Mouse (Mus musculus) C2C12 (cell line): Measurements from ENCODE around the gene D430041D05Rik.

ENCODE experiments used
- CEBPB ChIP-seq: IDR thresholded peaks from one replicate; pipeline ENCODE4 v1.6.1; 2011; ENCODE audit warnings: low read depth, mild to moderate bottlenecking, control low read depth, moderate library complexity
- CTCF ChIP-seq: IDR thresholded peaks from one replicate; pipeline ENCODE4 v1.5.1; 2011; ENCODE audit not compliant: control insufficient read depth, insufficient read depth, insufficient read length
- MAX ChIP-seq: IDR thresholded peaks from one replicate; pipeline ENCODE4 v1.6.1; 2011; ENCODE audit warnings: mild to moderate bottlenecking, control low read depth
- MYOD1 ChIP-seq: IDR thresholded peaks from one replicate; pipeline ENCODE4 v1.6.1; 2011; ENCODE audit warnings: low read depth; ENCODE audit not compliant: control insufficient read depth, insufficient read length
- USF1 ChIP-seq: IDR thresholded peaks from one replicate; pipeline ENCODE4 v1.6.1; 2011; ENCODE audit warnings: low read depth, mild to moderate bottlenecking, control low read depth, moderate library complexity

DNA sequence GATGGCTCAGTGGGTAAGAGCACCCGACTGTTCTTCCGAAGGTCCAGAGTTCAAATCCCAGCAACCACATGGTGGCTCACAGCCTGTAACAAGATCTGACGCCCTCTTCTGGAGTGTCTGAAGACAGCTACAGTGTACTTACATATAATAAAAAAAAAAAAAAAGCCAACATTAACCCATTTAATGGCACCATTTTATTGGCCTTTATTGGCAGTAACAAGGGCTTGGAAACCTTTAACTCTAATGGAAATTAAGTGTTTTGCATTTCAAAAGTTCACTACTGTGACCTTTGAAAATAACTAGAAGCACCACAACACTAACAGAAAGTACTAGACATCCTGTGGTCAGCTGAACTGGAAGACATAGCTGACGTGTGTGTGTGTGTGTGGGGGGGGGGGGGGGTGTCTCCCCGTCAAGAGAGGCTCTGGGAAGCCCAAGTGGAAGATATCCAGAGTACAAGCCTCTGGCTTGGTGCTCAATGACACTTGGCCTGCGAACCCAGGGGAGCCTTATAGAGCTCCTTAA, 39.1 kb downstream of the D430041D05Rik start:
- TF ChIP-seq MYOD1 (no peak), CTCF (no peak), USF1 (no peak), MAX (no peak), CEBPB (no peak)
